ENCODE assay signal across 18 mouse cellular contexts in the genomic region with DNA sequence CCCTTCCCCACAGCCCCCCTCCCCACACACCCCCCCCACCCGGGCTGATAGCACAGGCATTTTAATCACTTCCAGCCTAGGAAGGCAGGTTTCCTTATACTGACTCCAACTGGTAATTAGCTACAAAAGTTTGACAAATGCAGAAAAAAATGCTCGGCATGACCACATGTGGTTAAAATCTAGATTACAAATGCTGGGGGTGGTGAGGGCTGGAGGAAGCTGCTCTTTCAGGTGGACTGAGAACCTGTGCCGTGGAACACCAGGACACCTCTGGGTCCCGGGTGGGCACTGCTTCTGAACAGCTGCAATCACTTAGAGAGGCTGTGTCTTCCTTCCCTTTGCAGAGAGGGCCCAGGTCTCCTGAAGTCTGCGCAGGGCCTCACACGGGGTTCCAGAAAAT.
DNase-seq lines count a peak whose midpoint lies in the region; ATAC-seq lines count a peak whose summit lies in the region.
"Had no signal": no experiment of that assay in that cellular context is flagged by ENCODE, and none has a peak within 500 bp of the region (broad histone marks: within the 10 kb centered on the region; RNA-seq: fewer than 3 reads in every experiment).

No protein-coding gene starts in this region.

- ATAC-seq in heart, embryonic 15.5 days (replicated peaks; ENCODE audit: insufficient number of reproducible peaks, insufficient read depth, low FRiP score, low read depth), result no peak
- ATAC-seq in embryonic facial prominence, embryonic 11.5 days (replicated peaks; ENCODE audit: insufficient number of reproducible peaks, low FRiP score, low TSS enrichment, low read depth), result peak; percentile 69
- ATAC-seq in limb, embryonic 12.5 days (ENCODE audit: insufficient number of reproducible peaks, insufficient read depth, low FRiP score, low TSS enrichment, low read depth), result peak; percentile 54; the same call in 1 of the 2 replicates
- no peak for ATAC-seq in inflammation-experienced regulatory T-cells, adult 6 months
- ATAC-seq: forebrain, embryonic 15.5 days; intestine, embryonic 16.5 days; liver, postnatal 0 days had no signal

- H3K4me3 ChIP-seq in heart, embryonic 15.5 days, result no peak overlapping the region
- no peak overlapping the region for H3K4me3 ChIP-seq in embryonic facial prominence, embryonic 11.5 days (ENCODE audit: low read depth, low read length)
- H3K4me3 ChIP-seq in limb, embryonic 12.5 days (replicated peaks), result no peak overlapping the region
- H3K4me3 ChIP-seq: forebrain, embryonic 15.5 days; gastrocnemius, adult 2 months; hindbrain, embryonic 13.5 days; layer of hippocampus, adult 2 months; limb, embryonic 15.5 days had no signal

- H3K36me3 ChIP-seq in heart, embryonic 15.5 days, result no peaks in the 10 kb centered on the region
- H3K36me3 ChIP-seq in embryonic facial prominence, embryonic 11.5 days (replicated peaks; ENCODE audit: control insufficient read depth, insufficient read depth, low read depth, low read length), result no peaks in the 10 kb centered on the region
- no peaks in the 10 kb centered on the region for H3K36me3 ChIP-seq in limb, embryonic 12.5 days
- H3K36me3 ChIP-seq: forebrain, embryonic 15.5 days; hindbrain, embryonic 13.5 days; limb, embryonic 15.5 days had no signal

- H3K27ac ChIP-seq in heart, embryonic 15.5 days, result 0 out of 2 replicates have a peak overlapping the region, but pooled peaks have one; percentile 16
- peak overlapping the region; percentile 15; the same call in 1 of the 2 replicates for H3K27ac ChIP-seq in embryonic facial prominence, embryonic 11.5 days (replicated peaks; ENCODE audit: low read depth, low read length)
- peak overlapping the region; percentile 62 for H3K27ac ChIP-seq in limb, embryonic 12.5 days
- H3K27ac ChIP-seq: forebrain, embryonic 15.5 days; gastrocnemius, adult 2 months; hindbrain, embryonic 13.5 days; layer of hippocampus, adult 2 months; limb, embryonic 15.5 days had no signal

- WGBS in heart, embryonic 15.5 days, result 32% methylated on average over 6 of the region's 6 CpGs
- WGBS in embryonic facial prominence, embryonic 11.5 days, result 22% methylated on average over 6 of the region's 6 CpGs
- 3% methylated on average over 6 of the region's 6 CpGs for WGBS in limb, embryonic 12.5 days

- H3K4me2 ChIP-seq in heart, embryonic 15.5 days, result no peak overlapping the region
- no peak overlapping the region for H3K4me2 ChIP-seq in embryonic facial prominence, embryonic 11.5 days (ENCODE audit: low read depth, low read length)
- peak overlapping the region; percentile 26 for H3K4me2 ChIP-seq in limb, embryonic 12.5 days
- H3K4me2 ChIP-seq: forebrain, embryonic 15.5 days; hindbrain, embryonic 13.5 days; limb, embryonic 15.5 days had no signal

- 0 out of 2 replicates have a peak, but pooled peaks cover 6% of the 10 kb centered on the region for H3K9me3 ChIP-seq in heart, embryonic 15.5 days (replicated peaks)
- H3K9me3 ChIP-seq in embryonic facial prominence, embryonic 11.5 days (replicated peaks; ENCODE audit: control insufficient read depth, low read length), result no peaks in the 10 kb centered on the region
- peaks cover 6% of the 10 kb centered on the region; the same call in 1 of the 2 replicates for H3K9me3 ChIP-seq in limb, embryonic 12.5 days
- H3K9me3 ChIP-seq: limb, embryonic 15.5 days had no signal

- H3K9ac ChIP-seq in heart, embryonic 15.5 days, result no peak overlapping the region
- H3K9ac ChIP-seq in embryonic facial prominence, embryonic 11.5 days (replicated peaks; ENCODE audit: low read length), result no peak overlapping the region
- H3K9ac ChIP-seq in limb, embryonic 12.5 days (replicated peaks), result no peak overlapping the region
- H3K9ac ChIP-seq: forebrain, embryonic 15.5 days; hindbrain, embryonic 13.5 days; limb, embryonic 15.5 days; liver, postnatal 0 days had no signal

- no peak for DNase-seq in heart, adult 11 months
- DNase-seq in Muller cell, postnatal 12 days (ENCODE audit: inconsistent ontology term), result peak; percentile 34
- peak; percentile 80 for DNase-seq in embryonic facial prominence, embryonic 11.5 days (ENCODE audit: low spot score)
- no peak for DNase-seq in MN1 (ENCODE audit: low spot score)
- no peak for DNase-seq in cerebellum, postnatal 4 days (ENCODE audit: low spot score in 2 of 2)
- DNase-seq: B cell, adult 2 months; cerebellum, postnatal 10 days; gastrocnemius, adult 2 months; liver, postnatal 0 days; lung, postnatal 14 days had no signal

- no peaks in the 10 kb centered on the region for H3K27me3 ChIP-seq in heart, embryonic 15.5 days
- H3K27me3 ChIP-seq in embryonic facial prominence, embryonic 11.5 days (ENCODE audit: control insufficient read depth, insufficient read depth, low read length), result no peaks in the 10 kb centered on the region
- H3K27me3 ChIP-seq in limb, embryonic 12.5 days, result no peaks in the 10 kb centered on the region; the same call in 1 of the 2 replicates
- H3K27me3 ChIP-seq: forebrain, embryonic 15.5 days; hindbrain, embryonic 13.5 days; limb, embryonic 15.5 days had no signal

- peaks cover 9% of the 10 kb centered on the region; the same call in 1 of the 2 replicates for H3K4me1 ChIP-seq in heart, embryonic 15.5 days (replicated peaks)
- H3K4me1 ChIP-seq in embryonic facial prominence, embryonic 11.5 days (ENCODE audit: control insufficient read depth, insufficient read depth, low read length), result no peaks in the 10 kb centered on the region; the same call in 1 of the 2 replicates
- H3K4me1 ChIP-seq in limb, embryonic 12.5 days (replicated peaks), result peaks cover 32% of the 10 kb centered on the region
- H3K4me1 ChIP-seq: forebrain, embryonic 15.5 days had no signal

Comparison
In these comparisons a context has a peak if more than half of its experiments do, and no peak if none do; other contexts are left out.
1. ATAC-seq: peak in embryonic facial prominence, embryonic 11.5 days (single experiment) and limb, embryonic 12.5 days (single experiment); none in heart, embryonic 15.5 days (single experiment) and inflammation-experienced regulatory T-cells, adult 6 months (single experiment).
2. DNase-seq: peak in Muller cell, postnatal 12 days (single experiment) and embryonic facial prominence, embryonic 11.5 days (single experiment); none in heart, adult 11 months (single experiment), MN1 (single experiment) and cerebellum, postnatal 4 days (0 of 2).
3. Peak in every context shown above with its lines, with median percentiles within 50 percentile points of each other: H3K27ac ChIP-seq.